Mouse (Mus musculus): ENCODE results near the gene Coq5. TPM values are rescaled to one million over a fixed set of nuclear protein-coding genes. Genes with fewer than 3 reads are reported as not detected.

Gene Coq5
- polyA plus RNA-seq, 1 experiment from 2014 or later, result 46.2 TPM

- Histone ChIP-seq H3K27me3 (replicated peaks) (peaks cover 6% of the 10 kb centered on the region), H3K9me3 (replicated peaks) (no peaks in the 10 kb centered on the region), H3K4me2 (no peak overlapping the region), H3K36me3 (peaks cover 58% of the 10 kb centered on the region), H3K9ac (no peak overlapping the region), H3K27ac (no peak overlapping the region), H3K4me1 (peaks cover 29% of the 10 kb centered on the region), H3K4me3 (no peak overlapping the region)
- WGBS (ENCODE audit: insufficient replicate concordance), result 88% methylated on average over 11 of the region's 11 CpGs
- no peak for ATAC-seq
These were observed 39.3 kb upstream of the Coq5 start for GRCm38 (mm10) chr5:115240191-115240590.

GRCm38 (mm10) chr5:115255472-115255871 lies 24.0 kb upstream of the Coq5 start:
- H3K36me3 ChIP-seq, result peaks cover 78% of the 10 kb centered on the region
- H3K9me3 ChIP-seq (replicated peaks), result no peaks in the 10 kb centered on the region
- H3K4me2 ChIP-seq, result no peak overlapping the region
- no peak overlapping the region for H3K4me3 ChIP-seq
- peaks cover 18% of the 10 kb centered on the region for H3K4me1 ChIP-seq
- 100% methylated on average over 1 of the region's 1 CpGs for WGBS (ENCODE audit: insufficient replicate concordance)
- ATAC-seq, result no peak
- H3K27me3 ChIP-seq (replicated peaks), result no peaks in the 10 kb centered on the region
- H3K9ac ChIP-seq, result no peak overlapping the region
- no peak overlapping the region; the same call in 1 of the 2 replicates for H3K27ac ChIP-seq

- H3K9ac ChIP-seq, result no peak overlapping the region
- no peak overlapping the region for H3K27ac ChIP-seq
- H3K4me3 ChIP-seq, result no peak overlapping the region
- no peak for ATAC-seq
- H3K27me3 ChIP-seq (replicated peaks), result no peaks in the 10 kb centered on the region
- H3K36me3 ChIP-seq, result peaks cover 76% of the 10 kb centered on the region
- H3K4me2 ChIP-seq, result no peak overlapping the region
- 83% methylated on average over 10 of the region's 10 CpGs for WGBS (ENCODE audit: insufficient replicate concordance)
- H3K4me1 ChIP-seq, result peaks cover 31% of the 10 kb centered on the region
- no peaks in the 10 kb centered on the region for H3K9me3 ChIP-seq (replicated peaks)
These were observed 22.4 kb upstream of the Coq5 start for GRCm38 (mm10) chr5:115256909-115257546.

- peaks cover 93% of the 10 kb centered on the region for H3K36me3 ChIP-seq
- H3K4me1 ChIP-seq, result peaks cover 62% of the 10 kb centered on the region
- H3K9ac ChIP-seq, result no peak overlapping the region
- no peaks in the 10 kb centered on the region for H3K9me3 ChIP-seq (replicated peaks)
- H3K4me2 ChIP-seq, result peak overlapping the region; percentile 29
- peak overlapping the region; percentile 39 for H3K27ac ChIP-seq
- no peak overlapping the region for H3K4me3 ChIP-seq
- H3K27me3 ChIP-seq (replicated peaks), result no peaks in the 10 kb centered on the region
- WGBS (ENCODE audit: insufficient replicate concordance), result 71% methylated on average over 6 of the region's 6 CpGs
- ATAC-seq, result peak; percentile 87
These were observed 19.1 kb upstream of the Coq5 start for GRCm38 (mm10) chr5:115260356-115260755.

- peaks cover 66% of the 10 kb centered on the region for H3K4me1 ChIP-seq
- no peak overlapping the region for H3K4me3 ChIP-seq
- H3K36me3 ChIP-seq, result peaks cover 92% of the 10 kb centered on the region
- 89% methylated on average over 8 of the region's 8 CpGs for WGBS (ENCODE audit: insufficient replicate concordance)
- peak overlapping the region; percentile 43; the same call in 1 of the 2 replicates for H3K27ac ChIP-seq
- H3K4me2 ChIP-seq, result peak overlapping the region; percentile 29; the same call in 1 of the 2 replicates
- H3K9me3 ChIP-seq (replicated peaks), result no peaks in the 10 kb centered on the region
- H3K9ac ChIP-seq, result 0 out of 2 replicates have a peak overlapping the region, but pooled peaks have one; percentile 1
- no peaks in the 10 kb centered on the region for H3K27me3 ChIP-seq (replicated peaks)
- no peak for ATAC-seq
These were observed 18.3 kb upstream of the Coq5 start for GRCm38 (mm10) chr5:115261141-115261540.

GRCm38 (mm10) chr5:115261880-115262279 lies 17.6 kb upstream of the Coq5 start:
- H3K4me3 ChIP-seq, result no peak overlapping the region
- H3K27ac ChIP-seq, result peak overlapping the region; percentile 23
- ATAC-seq, result no peak
- H3K4me1 ChIP-seq, result peaks cover 74% of the 10 kb centered on the region
- H3K9me3 ChIP-seq (replicated peaks), result no peaks in the 10 kb centered on the region
- H3K9ac ChIP-seq, result 0 out of 2 replicates have a peak overlapping the region, but pooled peaks have one; percentile 5
- no peaks in the 10 kb centered on the region for H3K27me3 ChIP-seq (replicated peaks)
- peaks cover 91% of the 10 kb centered on the region for H3K36me3 ChIP-seq
- no peak overlapping the region for H3K4me2 ChIP-seq
- 73% methylated on average over 1 of the region's 1 CpGs for WGBS (ENCODE audit: insufficient replicate concordance)

GRCm38 (mm10) chr5:115262502-115263291 lies 16.8 kb upstream of the Coq5 start:
- Histone ChIP-seq H3K4me3 (no peak overlapping the region), H3K27ac (peak overlapping the region; percentile 23), H3K9ac (0 out of 2 replicates have a peak overlapping the region, but pooled peaks have one; percentile 5), H3K27me3 (replicated peaks) (no peaks in the 10 kb centered on the region), H3K4me1 (peaks cover 79% of the 10 kb centered on the region), H3K36me3 (peaks cover 83% of the 10 kb centered on the region), H3K4me2 (peak overlapping the region; percentile 2; the same call in 1 of the 2 replicates), H3K9me3 (replicated peaks) (no peaks in the 10 kb centered on the region)
- WGBS (ENCODE audit: insufficient replicate concordance), result 84% methylated on average over 14 of the region's 14 CpGs
- no peak for ATAC-seq

GRCm38 (mm10) chr5:115266340-115266739 lies 13.1 kb upstream of the Coq5 start:
- Histone ChIP-seq H3K36me3 (peaks cover 78% of the 10 kb centered on the region), H3K9me3 (replicated peaks) (no peaks in the 10 kb centered on the region), H3K27ac (peak overlapping the region; percentile 100), H3K27me3 (replicated peaks) (no peaks in the 10 kb centered on the region), H3K4me1 (peaks cover 91% of the 10 kb centered on the region), H3K4me2 (peak overlapping the region; percentile 81), H3K4me3 (peak overlapping the region; percentile 50), H3K9ac (peak overlapping the region; percentile 73)
- 67% methylated on average over 5 of the region's 5 CpGs for WGBS (ENCODE audit: insufficient replicate concordance)
- ATAC-seq, result peak; percentile 53

GRCm38 (mm10) chr5:115266787-115267468 lies 12.5 kb upstream of the Coq5 start:
- H3K9me3 ChIP-seq (replicated peaks), result no peaks in the 10 kb centered on the region
- H3K9ac ChIP-seq, result peak overlapping the region; percentile 80
- ATAC-seq, result peak; percentile 90
- WGBS (ENCODE audit: insufficient replicate concordance), result 17% methylated on average over 8 of the region's 8 CpGs
- peak overlapping the region; percentile 50 for H3K4me3 ChIP-seq
- peaks cover 74% of the 10 kb centered on the region for H3K36me3 ChIP-seq
- H3K4me2 ChIP-seq, result peak overlapping the region; percentile 81
- H3K27ac ChIP-seq, result peak overlapping the region; percentile 100
- H3K4me1 ChIP-seq, result peaks cover 91% of the 10 kb centered on the region
- H3K27me3 ChIP-seq (replicated peaks), result no peaks in the 10 kb centered on the region

- Histone ChIP-seq H3K9ac (peak overlapping the region; percentile 80), H3K27me3 (replicated peaks) (no peaks in the 10 kb centered on the region), H3K27ac (peak overlapping the region; percentile 100), H3K4me3 (peak overlapping the region; percentile 50), H3K4me2 (peak overlapping the region; percentile 81), H3K4me1 (peaks cover 85% of the 10 kb centered on the region), H3K9me3 (replicated peaks) (no peaks in the 10 kb centered on the region), H3K36me3 (peaks cover 69% of the 10 kb centered on the region)
- WGBS (ENCODE audit: insufficient replicate concordance), result 27% methylated on average over 3 of the region's 3 CpGs
- ATAC-seq, result peak; percentile 39; the same call in 1 of the 2 replicates
These were observed 11.9 kb upstream of the Coq5 start for GRCm38 (mm10) chr5:115267469-115268045.

GRCm38 (mm10) chr5:115268266-115268665 lies 11.2 kb upstream of the Coq5 start:
- WGBS (ENCODE audit: insufficient replicate concordance), result 44% methylated on average over 3 of the region's 3 CpGs
- peak overlapping the region; percentile 80 for H3K4me3 ChIP-seq
- no peaks in the 10 kb centered on the region for H3K27me3 ChIP-seq (replicated peaks)
- no peaks in the 10 kb centered on the region for H3K9me3 ChIP-seq (replicated peaks)
- peaks cover 62% of the 10 kb centered on the region for H3K36me3 ChIP-seq
- peak overlapping the region; percentile 81 for H3K4me2 ChIP-seq
- H3K9ac ChIP-seq, result peak overlapping the region; percentile 98
- H3K4me1 ChIP-seq, result peaks cover 82% of the 10 kb centered on the region
- no peak for ATAC-seq
- peak overlapping the region; percentile 100 for H3K27ac ChIP-seq

Measured in liver, embryonic 12.5 days (tissue).